Mouse (Mus musculus) adrenal gland, postnatal 25 days (tissue): ENCODE data around the gene Fgfr1op. TPM values are rescaled to one million over a fixed set of nuclear protein-coding genes. Genes with fewer than 3 reads are reported as not detected.

Source experiments
- DNase-seq: peaks from one replicate; pipeline ENCODE4 v3.0.0; 2021; ENCODE audit warnings: mixed read lengths
- total RNA-seq: library from RNA; stranded (reverse); gene quantifications from 2 replicates; pipeline ENCODE4 v1.2.3, GENCODE M21; 2021

Fgfr1op gene
- total RNA-seq, 1 experiment from 2014 or later: 29.6 TPM

- no peak for DNase-seq
These were observed 63.3 kb downstream of the Fgfr1op start for GRCm38 (mm10) chr17:8228622-8229021.

GRCm38 (mm10) chr17:8229607-8230006 is 64.3 kb downstream of the Fgfr1op start:
- DNase-seq: no peak

DNA sequence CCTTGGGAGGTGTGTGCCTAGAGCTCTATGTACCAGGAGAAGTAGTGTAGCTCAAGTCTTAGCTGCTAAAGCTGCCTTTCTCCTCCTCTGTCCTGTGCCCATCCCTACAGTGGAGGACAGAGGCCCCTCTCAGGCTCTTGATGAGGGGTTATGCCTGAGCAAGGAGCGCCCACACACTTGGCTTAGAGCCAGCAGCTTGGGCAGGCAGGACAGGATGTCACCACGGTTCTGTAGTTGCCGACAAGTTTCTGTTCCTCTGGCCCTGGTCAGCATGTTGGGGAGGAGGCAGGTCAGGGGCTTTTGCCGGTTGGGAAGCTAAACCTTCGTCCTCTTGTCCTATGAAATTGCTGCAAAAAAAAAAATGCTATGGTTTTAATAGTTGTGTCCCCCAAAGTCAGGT is 66.8 kb downstream of the Fgfr1op start:
- DNase-seq: peak; percentile 20

- no peak for DNase-seq
These were observed 68.4 kb downstream of the Fgfr1op start for GRCm38 (mm10) chr17:8233618-8234214.

DNA sequence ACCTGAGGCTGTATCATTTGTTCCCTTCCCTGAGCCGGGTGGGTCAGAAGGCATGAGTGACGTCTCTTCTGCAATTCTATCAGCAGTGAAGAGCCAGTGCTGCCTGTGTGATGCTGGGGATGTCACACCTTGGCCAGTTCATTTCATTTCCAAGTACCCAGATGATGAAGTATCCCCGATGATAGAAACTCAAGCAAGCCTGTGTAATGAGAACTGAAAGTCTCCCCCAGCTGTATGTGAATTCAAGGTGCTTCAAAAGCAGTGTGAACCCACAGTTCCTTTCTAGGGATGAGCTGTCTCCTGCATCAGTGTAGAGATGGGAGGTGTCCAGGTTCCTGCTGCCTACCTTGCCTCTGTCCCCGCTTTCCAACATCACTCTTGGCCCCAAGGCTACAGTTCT is 69.2 kb downstream of the Fgfr1op start:
- DNase-seq: no peak

DNA sequence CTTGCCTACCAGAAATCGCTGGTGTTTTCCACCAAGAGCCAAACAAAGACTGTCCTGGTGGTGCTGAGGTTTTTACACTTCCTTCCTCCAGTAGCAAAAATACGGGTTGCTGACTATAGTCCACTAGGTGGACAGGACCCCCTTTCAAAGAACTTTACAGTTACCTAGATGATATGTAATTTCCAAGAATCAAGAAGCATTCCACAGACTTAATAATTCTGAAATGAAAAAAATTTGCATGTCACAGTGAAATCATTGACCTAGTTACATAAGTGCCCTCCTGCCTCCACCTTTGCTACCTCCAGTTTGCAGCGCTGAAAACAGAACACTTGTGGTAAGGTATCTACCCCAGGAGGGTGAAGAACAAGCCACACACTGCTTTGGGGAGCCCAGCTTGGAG is 70.4 kb downstream of the Fgfr1op start, which contains the start of gene Ccr6:
Gene Ccr6, plus strand, starts transcription at position 301 of the 400 bp plus-strand sequence.
- DNase-seq: no peak

- no peak for DNase-seq
These were observed 72.9 kb downstream of the Fgfr1op start for GRCm38 (mm10) chr17:8238012-8238710.

GRCm38 (mm10) chr17:8239561-8239960 is 74.3 kb downstream of the Fgfr1op start:
- no peak for DNase-seq

- DNase-seq: no peak
These were observed 75.2 kb downstream of the Fgfr1op start for GRCm38 (mm10) chr17:8240517-8240916.

DNA sequence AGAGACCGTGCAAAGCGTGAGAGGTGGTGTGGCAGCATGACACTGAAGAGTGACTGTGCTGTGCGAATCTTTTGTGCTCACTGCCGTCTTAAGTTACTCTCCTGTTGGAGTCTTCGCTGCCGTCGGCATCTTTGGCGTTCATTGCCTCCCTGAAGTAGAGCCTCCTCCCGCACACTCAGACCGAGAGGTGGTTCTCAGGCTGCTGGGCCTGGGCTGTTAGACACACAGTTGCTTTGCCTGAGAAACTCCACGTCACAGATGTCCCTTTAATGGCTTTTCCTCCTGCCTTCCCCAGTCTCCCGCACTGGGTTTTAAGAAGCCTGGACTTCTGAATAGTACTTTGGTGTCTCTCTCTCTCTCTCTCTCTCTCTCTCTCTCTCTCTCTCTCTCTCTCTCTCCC is 76.3 kb downstream of the Fgfr1op start:
- no peak for DNase-seq

DNA sequence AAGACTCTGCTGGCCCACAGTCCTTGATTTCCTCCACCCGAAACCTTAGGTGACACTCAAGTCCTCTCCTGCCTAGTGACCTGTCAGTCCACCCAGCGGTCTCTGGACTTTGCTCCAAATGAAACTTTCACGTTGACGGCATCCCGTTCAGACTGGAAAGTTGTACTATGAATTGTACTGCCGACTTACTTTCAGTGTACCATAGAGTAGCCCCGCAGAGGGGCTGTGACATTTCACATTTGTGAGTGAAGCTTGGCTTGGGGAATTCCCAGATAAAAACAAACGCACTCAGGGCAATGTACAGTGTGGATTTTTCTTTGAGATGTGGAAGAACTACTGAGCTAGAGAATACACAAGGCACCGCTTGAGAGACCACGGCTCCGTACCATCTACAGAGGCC is 76.9 kb downstream of the Fgfr1op start:
- DNase-seq: no peak

- DNase-seq: no peak
These were observed 78.8 kb downstream of the Fgfr1op start for GRCm38 (mm10) chr17:8244124-8244523.

DNA sequence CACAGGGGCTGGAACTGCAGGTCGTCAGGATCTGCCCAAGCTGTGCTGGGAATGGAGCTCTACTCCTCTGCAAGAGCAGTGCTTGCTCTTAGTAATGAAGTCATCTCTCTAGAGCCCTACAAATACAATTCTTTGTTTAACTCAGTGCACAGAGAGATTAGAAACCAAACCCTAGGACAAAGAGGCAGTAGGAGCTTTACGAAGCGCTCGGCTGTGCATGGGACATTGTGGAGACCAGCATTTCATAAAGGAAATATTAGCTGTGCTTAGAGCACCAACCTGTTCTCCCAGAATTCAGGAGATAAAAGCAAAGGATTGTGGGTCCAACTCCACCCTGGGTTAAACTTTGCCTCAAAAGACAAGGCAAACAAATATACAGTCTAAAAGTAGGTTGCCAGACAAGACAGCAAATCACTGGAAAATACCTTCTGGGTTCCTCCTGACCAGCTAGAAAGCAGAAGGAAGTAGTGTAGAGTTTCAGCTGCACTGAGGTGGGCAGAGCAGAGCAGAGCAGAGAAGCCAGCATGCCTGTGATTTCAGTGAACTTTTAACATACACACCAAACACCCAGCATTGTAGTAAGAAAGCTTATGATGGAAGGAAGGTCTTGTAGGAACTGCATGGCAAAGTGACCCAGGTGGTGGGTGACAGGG is 80.9 kb downstream of the Fgfr1op start:
- no peak for DNase-seq

Other genes starting within 250 kb of the Fgfr1op start
- 4.7 and 6.6 TPM in 2 replicates for gene Tagap, start 239.5 kb upstream of the Fgfr1op start, total RNA-seq
- gene Rsph3a, start 219.9 kb upstream of the Fgfr1op start, total RNA-seq: 48.7 and 52.1 TPM in 2 replicates
- gene Gm49673, start 17.7 kb upstream of the Fgfr1op start, total RNA-seq: 0.24 and 1.8 TPM in 2 replicates
- gene Rnaset2a, start 17.4 kb upstream of the Fgfr1op start, total RNA-seq: 54.1 and 69.7 TPM in 2 replicates
- gene Ccr6, start 70.5 kb downstream of the Fgfr1op start, total RNA-seq: not detected in 2 replicates
- 262 and 318 TPM in 2 replicates for gene Mpc1, start 117.4 kb downstream of the Fgfr1op start, total RNA-seq
- 50.8 and 67.0 TPM in 2 replicates for gene Sft2d1, start 145.6 kb downstream of the Fgfr1op start, total RNA-seq
- gene Prr18, start 172.0 kb downstream of the Fgfr1op start, total RNA-seq: 0.43 and 0.95 TPM in 2 replicates
- gene T2, start 190.5 kb downstream of the Fgfr1op start, total RNA-seq: not detected in 2 replicates